In genomic region chr19:34382551-34382950, GRCm38 (mm10) we compare ENCODE assay signal across 22 mouse cellular contexts.
A peak's percentile ranks its signal among the peaks of the same experiment; 100 is the strongest.
DNase-seq lines count a peak whose midpoint lies in the region; TF ChIP-seq lines count a peak whose summit lies in the region.
"Had no signal": no experiment of that assay in that cellular context is flagged by ENCODE, and none has a peak within 500 bp of the region (broad histone marks: within the 10 kb centered on the region; RNA-seq: fewer than 3 reads in every experiment).

No protein-coding gene starts in this region.

- H3K36me3 ChIP-seq in C2C12 (ENCODE audit: control insufficient read depth, insufficient read depth): no peaks in the 10 kb centered on the region
- H3K36me3 ChIP-seq: heart, embryonic 12.5 days; hindbrain, embryonic 10.5 days; limb, embryonic 10.5 days; lung, embryonic 15.5 days; midbrain, embryonic 12.5 days; neural tube, embryonic 15.5 days had no signal

- peak; percentile 37 to 63 for DNase-seq in heart, adult 18-20 months
- no peak for DNase-seq in heart, postnatal 4 days
- peak; percentile 45 for DNase-seq in gonadal fat pad, adult 2 months (ENCODE audit: low read depth)
- DNase-seq in lung, postnatal 36 days: peak; percentile 65
- DNase-seq in gastrocnemius, adult 8-10 months (ENCODE audit: low spot score in 2 of 2): no peak
- DNase-seq in urinary bladder, postnatal 25 days (ENCODE audit: low spot score): no peak
- DNase-seq in embryo, embryonic 11 days: no peak
- DNase-seq: adrenal gland, postnatal 36 days; cerebellum, adult 9-10 months; gastrocnemius, postnatal 10 days; kidney, adult 18-20 months; right cerebral cortex, postnatal 25 days; thymus, postnatal 36 days had no signal

- TF ChIP-seq CTCF in C2C12 (IDR thresholded peaks at IDR 0.05; ENCODE audit: control insufficient read depth, insufficient read depth, insufficient read length): no peak

- H3ac ChIP-seq in C2C12 (ENCODE audit: control insufficient read depth, insufficient read length, low read depth): no peak overlapping the region

- H3K79me2 ChIP-seq in C2C12 (ENCODE audit: control insufficient read depth, insufficient read depth): no peaks in the 10 kb centered on the region

- H3K4me3 ChIP-seq in C2C12 (ENCODE audit: insufficient read depth, poor library complexity, severe bottlenecking): no peak overlapping the region
- H3K4me3 ChIP-seq: erythroblast, embryonic 14.5 days; heart, embryonic 12.5 days; hindbrain, embryonic 10.5 days; left cerebral cortex, adult 2 months; limb, embryonic 10.5 days; lung, embryonic 15.5 days; midbrain, embryonic 12.5 days; neural tube, embryonic 15.5 days had no signal

- no peaks in the 10 kb centered on the region for H3K27me3 ChIP-seq in C2C12 (ENCODE audit: control insufficient read depth, insufficient read depth, insufficient read length)
- H3K27me3 ChIP-seq: heart, embryonic 12.5 days; lung, embryonic 15.5 days; midbrain, embryonic 12.5 days; neural tube, embryonic 15.5 days had no signal

- H3K79me3 ChIP-seq in C2C12 (ENCODE audit: low read depth): no peaks in the 10 kb centered on the region

TF ChIP-seq in C2C12, 6 proteins besides CTCF, POLR2A, EP300 and RAD21:
- TF ChIP-seq MYOG (IDR thresholded peaks at IDR 0.05; ENCODE audit: control insufficient read depth, extremely low read depth, insufficient read length) (no peak), CEBPB (IDR thresholded peaks at IDR 0.05; ENCODE audit: low read depth) (peak; percentile 40), MAX (IDR thresholded peaks at IDR 0.05) (no peak), FOSL1 (IDR thresholded peaks at IDR 0.05; ENCODE audit: insufficient read depth, low read length, poor library complexity, severe bottlenecking) (no peak)
TF ChIP-seq in C2C12: peak in this region for 1.

Comparison
In these comparisons a context has a peak if more than half of its experiments do, and no peak if none do; other contexts are left out.
1. DNase-seq: peak in heart, adult 18-20 months (2 of 2), gonadal fat pad, adult 2 months (single experiment) and lung, postnatal 36 days (single experiment); none in heart, postnatal 4 days (single experiment), gastrocnemius, adult 8-10 months (0 of 2), urinary bladder, postnatal 25 days (single experiment) and embryo, embryonic 11 days (single experiment).